Mouse (Mus musculus): ENCODE measurements around the gene Ndufc2. TPM values are rescaled to one million over a fixed set of nuclear protein-coding genes. Genes with fewer than 3 reads are reported as not detected.
A peak's percentile ranks its signal among the peaks of the same experiment; 100 is the strongest.
"Not testable (repeated sequence)": the region's sequence is repeated elsewhere in the genome, so short reads cannot be mapped to it uniquely, and the experiment has no call there.

The Ndufc2 gene
- polyA plus RNA-seq, 1 experiment from 2014 or later, result 386 TPM

DNA sequence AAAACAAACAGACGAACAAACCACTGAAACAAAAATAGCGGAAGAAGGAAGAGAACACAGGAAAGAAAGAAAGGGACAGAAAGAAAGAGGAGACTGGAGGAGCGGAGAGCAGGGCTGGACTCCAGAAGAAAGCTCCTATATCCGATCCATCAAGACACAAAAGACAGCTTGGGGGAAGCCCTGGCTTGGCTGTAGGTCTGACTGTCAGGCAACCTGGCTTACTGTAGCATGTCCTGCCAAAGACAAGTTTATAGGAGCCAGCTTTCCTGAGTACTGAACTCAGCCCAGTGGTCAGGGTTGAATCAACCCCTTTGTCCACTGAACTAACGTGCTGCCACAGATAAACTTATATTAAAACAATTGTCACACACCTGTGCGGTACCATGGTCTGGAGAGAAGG lies 27.5 kb downstream of the Ndufc2 start:
- H3K27ac ChIP-seq (ENCODE audit: low read depth), result no peak overlapping the region
- no peak for DNase-seq (ENCODE audit: low spot score)
- H3K4me3 ChIP-seq (ENCODE audit: low read depth, low read length), result no peak overlapping the region
- H3K9ac ChIP-seq (ENCODE audit: low read length), result no peak overlapping the region
- 88% methylated on average over 6 of the region's 6 CpGs for WGBS
- peaks cover 11% of the 10 kb centered on the region for H3K4me1 ChIP-seq (replicated peaks; ENCODE audit: control insufficient read depth, insufficient read depth, low read length)
- H3K9me3 ChIP-seq (ENCODE audit: control insufficient read depth, low read length), result no peaks in the 10 kb centered on the region
- H3K27me3 ChIP-seq (replicated peaks; ENCODE audit: control insufficient read depth, insufficient read depth, low read length), result no peaks in the 10 kb centered on the region
- no peaks in the 10 kb centered on the region for H3K36me3 ChIP-seq (ENCODE audit: control insufficient read depth, insufficient read depth, low read length)
- no peak for ATAC-seq (replicated peaks; ENCODE audit: low FRiP score, low TSS enrichment, low read depth)
- H3K4me2 ChIP-seq (ENCODE audit: low read length), result no peak overlapping the region

DNA sequence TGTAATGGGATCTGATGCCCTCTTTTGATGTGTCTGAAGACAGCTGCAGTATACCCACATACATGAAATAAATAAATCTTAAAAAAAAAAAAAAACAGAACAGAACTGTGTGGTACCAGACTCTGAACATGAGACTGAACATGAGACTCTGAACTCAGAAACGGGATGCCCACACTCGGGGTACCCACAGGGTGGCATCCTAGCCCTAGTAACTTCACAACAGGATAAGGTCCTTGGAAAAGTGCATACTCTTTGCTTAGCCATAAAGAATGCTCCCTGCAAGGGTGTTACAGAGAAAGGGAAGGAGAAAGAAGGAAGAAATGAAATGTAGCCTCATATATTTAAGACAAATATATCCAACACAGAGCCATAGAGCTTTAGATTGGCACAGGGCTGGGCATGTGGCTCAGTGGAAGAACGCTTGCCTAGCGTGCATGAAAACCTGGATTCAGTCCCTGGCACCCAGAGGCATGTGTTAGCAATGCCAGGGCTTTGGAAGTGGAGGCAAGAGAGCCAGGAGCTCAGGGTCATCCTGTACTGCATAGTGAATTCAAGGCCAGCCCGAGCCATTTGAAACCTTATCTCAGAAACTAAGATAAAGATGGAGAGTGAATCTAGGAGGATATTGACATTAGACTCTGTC lies 28.1 kb downstream of the Ndufc2 start:
- ATAC-seq (replicated peaks; ENCODE audit: low FRiP score, low TSS enrichment, low read depth) (no peak), DNase-seq (ENCODE audit: low spot score) (no peak)
- no peaks in the 10 kb centered on the region for H3K36me3 ChIP-seq (ENCODE audit: control insufficient read depth, insufficient read depth, low read length)
- H3K9me3 ChIP-seq (ENCODE audit: control insufficient read depth, low read length), result no peaks in the 10 kb centered on the region
- H3K4me2 ChIP-seq (ENCODE audit: low read length), result no peak overlapping the region
- H3K27ac ChIP-seq (ENCODE audit: low read depth), result no peak overlapping the region
- no peaks in the 10 kb centered on the region for H3K27me3 ChIP-seq (replicated peaks; ENCODE audit: control insufficient read depth, insufficient read depth, low read length)
- peaks cover 11% of the 10 kb centered on the region for H3K4me1 ChIP-seq (replicated peaks; ENCODE audit: control insufficient read depth, insufficient read depth, low read length)
- no peak overlapping the region for H3K4me3 ChIP-seq (ENCODE audit: low read depth, low read length)
- no peak overlapping the region for H3K9ac ChIP-seq (ENCODE audit: low read length)
- WGBS, result 76% methylated on average over 5 of the region's 5 CpGs

DNA sequence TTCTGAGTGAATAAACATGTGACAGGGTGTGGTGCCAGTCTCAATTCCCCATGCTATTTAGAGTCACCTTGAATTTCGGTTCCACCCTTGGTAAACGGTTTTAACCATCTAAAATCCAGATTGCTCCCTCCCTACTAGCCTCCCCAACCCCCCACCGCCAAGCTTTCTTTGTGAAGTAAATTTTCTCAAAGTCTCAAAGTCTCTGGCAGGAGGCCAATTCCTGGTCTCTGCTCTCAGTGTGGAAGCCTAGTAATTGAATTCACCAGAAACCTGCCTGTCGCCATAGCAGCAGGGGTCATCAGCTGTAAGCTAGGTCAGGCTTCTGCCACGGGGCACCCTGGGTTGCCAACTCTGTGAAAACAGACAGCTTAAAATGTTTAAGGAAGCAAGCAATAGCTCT lies 29.9 kb downstream of the Ndufc2 start:
- ATAC-seq (replicated peaks; ENCODE audit: low FRiP score, low TSS enrichment, low read depth) (no peak; the same call in 1 of the 2 replicates), DNase-seq (ENCODE audit: low spot score) (peak; percentile 71)
- H3K36me3 ChIP-seq (ENCODE audit: control insufficient read depth, insufficient read depth, low read length), result no peaks in the 10 kb centered on the region
- peaks cover 11% of the 10 kb centered on the region for H3K4me1 ChIP-seq (replicated peaks; ENCODE audit: control insufficient read depth, insufficient read depth, low read length)
- H3K9ac ChIP-seq (ENCODE audit: low read length), result no peak overlapping the region
- no peaks in the 10 kb centered on the region for H3K9me3 ChIP-seq (ENCODE audit: control insufficient read depth, low read length)
- no peaks in the 10 kb centered on the region for H3K27me3 ChIP-seq (replicated peaks; ENCODE audit: control insufficient read depth, insufficient read depth, low read length)
- WGBS, result 2% methylated on average over 5 of the region's 5 CpGs
- no peak overlapping the region for H3K4me3 ChIP-seq (ENCODE audit: low read depth, low read length)
- H3K27ac ChIP-seq (ENCODE audit: low read depth), result peak overlapping the region; percentile 16; the same call in 1 of the 2 replicates
- H3K4me2 ChIP-seq (ENCODE audit: low read length), result no peak overlapping the region

DNA sequence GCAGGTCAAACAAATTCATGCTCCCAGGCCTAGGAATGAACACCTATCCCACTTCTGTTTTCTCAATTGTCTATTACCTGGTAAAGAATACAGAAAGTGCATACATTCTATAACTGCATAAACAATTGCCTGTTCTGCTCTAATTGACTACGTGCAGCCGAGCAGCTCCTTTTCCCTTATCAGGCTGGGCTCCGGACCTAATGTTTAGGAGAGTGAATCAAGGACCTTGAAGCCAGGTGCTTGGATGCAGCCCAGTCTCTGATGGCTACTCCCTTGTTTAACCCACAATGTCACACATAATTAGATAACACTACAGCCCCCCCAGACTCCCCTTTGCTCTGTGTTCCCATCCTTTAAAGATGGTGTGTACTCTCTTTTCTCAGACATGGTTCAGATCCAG lies 33.7 kb downstream of the Ndufc2 start:
- H3K4me1 ChIP-seq (replicated peaks; ENCODE audit: control insufficient read depth, insufficient read depth, low read length); H3K4me3 ChIP-seq (ENCODE audit: low read depth, low read length); H3K27me3 ChIP-seq (replicated peaks; ENCODE audit: control insufficient read depth, insufficient read depth, low read length); ATAC-seq (replicated peaks; ENCODE audit: low FRiP score, low TSS enrichment, low read depth); H3K9me3 ChIP-seq (ENCODE audit: control insufficient read depth, low read length); H3K27ac ChIP-seq (ENCODE audit: low read depth); H3K9ac ChIP-seq (ENCODE audit: low read length); DNase-seq (ENCODE audit: low spot score); H3K36me3 ChIP-seq (ENCODE audit: control insufficient read depth, insufficient read depth, low read length); H3K4me2 ChIP-seq (ENCODE audit: low read length): not testable (repeated sequence)
- 49% methylated on average over 3 of the region's 3 CpGs for WGBS

DNA sequence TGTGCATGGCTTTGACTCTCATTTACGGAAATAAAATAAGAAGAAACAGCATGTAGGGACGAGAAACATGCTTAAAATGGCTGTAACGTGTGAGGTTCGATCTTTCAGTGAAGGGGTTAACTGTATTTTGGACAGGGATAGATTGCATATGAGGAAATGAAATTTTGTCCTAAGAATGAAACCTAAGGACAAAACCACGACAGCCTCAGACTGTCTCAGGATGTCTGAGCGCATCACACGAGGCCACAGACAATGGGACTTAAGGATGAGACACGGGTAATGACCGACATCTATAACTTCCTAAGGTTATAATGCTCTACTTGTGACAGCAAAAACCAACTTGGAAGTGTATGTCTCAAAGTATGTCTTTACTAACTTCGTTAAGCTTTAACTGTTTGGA lies 34.7 kb downstream of the Ndufc2 start:
- H3K36me3 ChIP-seq (ENCODE audit: control insufficient read depth, insufficient read depth, low read length), result no peaks in the 10 kb centered on the region
- ATAC-seq (replicated peaks; ENCODE audit: low FRiP score, low TSS enrichment, low read depth), result no peak
- H3K4me1 ChIP-seq (replicated peaks; ENCODE audit: control insufficient read depth, insufficient read depth, low read length), result peaks cover 8% of the 10 kb centered on the region
- no peak overlapping the region for H3K4me2 ChIP-seq (ENCODE audit: low read length)
- no peak overlapping the region for H3K27ac ChIP-seq (ENCODE audit: low read depth)
- WGBS, result 83% methylated on average over 10 of the region's 10 CpGs
- H3K27me3 ChIP-seq (replicated peaks; ENCODE audit: control insufficient read depth, insufficient read depth, low read length), result no peaks in the 10 kb centered on the region
- no peak overlapping the region for H3K9ac ChIP-seq (ENCODE audit: low read length)
- no peak for DNase-seq (ENCODE audit: low spot score)
- no peak overlapping the region for H3K4me3 ChIP-seq (ENCODE audit: low read depth, low read length)
- no peaks in the 10 kb centered on the region for H3K9me3 ChIP-seq (ENCODE audit: control insufficient read depth, low read length)

DNA sequence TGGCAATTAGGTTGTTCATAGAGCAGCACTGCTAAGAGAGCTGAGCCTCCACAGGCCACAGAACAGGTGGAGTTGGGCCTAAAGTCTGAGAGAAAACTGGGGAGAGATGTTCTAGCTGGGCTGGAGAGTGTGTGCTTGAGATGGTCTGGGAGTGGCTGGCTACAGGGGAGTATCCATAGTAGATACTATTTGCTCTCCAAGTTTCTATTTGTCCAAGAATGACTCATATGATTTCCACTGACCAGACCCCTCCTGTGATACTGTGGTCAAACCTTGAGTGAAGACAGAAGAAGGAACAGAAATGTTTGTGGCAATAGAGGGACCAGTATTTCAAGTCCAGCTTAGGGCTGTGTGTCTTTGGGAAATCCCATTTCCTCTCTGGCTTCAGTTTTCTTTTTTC lies 39.2 kb downstream of the Ndufc2 start:
- Histone ChIP-seq H3K9me3 (ENCODE audit: control insufficient read depth, low read length) (peaks cover 3% of the 10 kb centered on the region; the same call in 1 of the 2 replicates), H3K36me3 (ENCODE audit: control insufficient read depth, insufficient read depth, low read length) (no peaks in the 10 kb centered on the region), H3K4me3 (ENCODE audit: low read depth, low read length) (no peak overlapping the region), H3K27me3 (replicated peaks; ENCODE audit: control insufficient read depth, insufficient read depth, low read length) (no peaks in the 10 kb centered on the region), H3K9ac (ENCODE audit: low read length) (no peak overlapping the region), H3K4me2 (ENCODE audit: low read length) (no peak overlapping the region), H3K4me1 (replicated peaks; ENCODE audit: control insufficient read depth, insufficient read depth, low read length) (no peaks in the 10 kb centered on the region), H3K27ac (ENCODE audit: low read depth) (no peak overlapping the region)
- peak; percentile 81; the same call in 1 of the 2 replicates for ATAC-seq (replicated peaks; ENCODE audit: low FRiP score, low TSS enrichment, low read depth)
- DNase-seq (ENCODE audit: low spot score), result no peak

DNA sequence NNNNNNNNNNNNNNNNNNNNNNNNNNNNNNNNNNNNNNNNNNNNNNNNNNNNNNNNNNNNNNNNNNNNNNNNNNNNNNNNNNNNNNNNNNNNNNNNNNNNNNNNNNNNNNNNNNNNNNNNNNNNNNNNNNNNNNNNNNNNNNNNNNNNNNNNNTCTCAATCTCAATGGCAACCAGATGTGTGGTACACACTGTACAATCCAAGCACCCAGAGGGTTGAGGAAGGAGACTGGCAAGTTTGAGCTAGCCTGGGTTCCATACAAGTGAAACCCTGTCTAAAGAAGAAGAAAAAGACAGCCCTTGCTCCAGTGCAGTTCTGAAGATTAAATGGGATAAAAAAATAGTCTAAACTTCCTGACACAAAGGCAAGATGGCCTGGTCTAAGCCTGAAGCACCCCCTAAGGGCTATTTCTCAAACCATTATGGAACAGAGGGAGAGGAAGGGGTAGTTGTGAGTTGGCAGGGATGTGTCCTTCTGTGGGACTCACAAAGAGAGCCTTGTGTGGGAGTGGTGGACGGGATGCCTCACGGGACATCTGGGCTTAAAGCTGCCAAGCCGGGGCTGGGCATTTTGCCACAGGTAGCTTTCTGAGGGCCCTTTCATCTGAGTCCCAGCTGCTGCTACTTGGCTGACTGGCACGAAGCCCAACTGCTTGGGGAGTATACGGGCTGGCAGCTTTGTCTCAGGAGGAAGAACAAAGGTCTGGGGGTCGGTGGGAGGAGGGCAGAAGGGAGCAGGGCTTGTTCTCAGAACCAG lies 46.5 kb downstream of the Ndufc2 start:
- Histone ChIP-seq H3K9ac (ENCODE audit: low read length) (no peak overlapping the region), H3K27ac (ENCODE audit: low read depth) (peak overlapping the region; percentile 47), H3K4me2 (ENCODE audit: low read length) (no peak overlapping the region), H3K4me3 (ENCODE audit: low read depth, low read length) (no peak overlapping the region), H3K4me1 (replicated peaks; ENCODE audit: control insufficient read depth, insufficient read depth, low read length) (peaks cover 3% of the 10 kb centered on the region; the same call in 1 of the 2 replicates), H3K9me3 (ENCODE audit: control insufficient read depth, low read length) (peaks cover 8% of the 10 kb centered on the region; the same call in 1 of the 2 replicates), H3K36me3 (ENCODE audit: control insufficient read depth, insufficient read depth, low read length) (no peaks in the 10 kb centered on the region), H3K27me3 (replicated peaks; ENCODE audit: control insufficient read depth, insufficient read depth, low read length) (no peaks in the 10 kb centered on the region)
- peak; percentile 73; the same call in 1 of the 2 replicates for ATAC-seq (replicated peaks; ENCODE audit: low FRiP score, low TSS enrichment, low read depth)
- DNase-seq (ENCODE audit: low spot score), result peak; percentile 66
- 42% methylated on average over 6 of the region's 6 CpGs for WGBS

DNA sequence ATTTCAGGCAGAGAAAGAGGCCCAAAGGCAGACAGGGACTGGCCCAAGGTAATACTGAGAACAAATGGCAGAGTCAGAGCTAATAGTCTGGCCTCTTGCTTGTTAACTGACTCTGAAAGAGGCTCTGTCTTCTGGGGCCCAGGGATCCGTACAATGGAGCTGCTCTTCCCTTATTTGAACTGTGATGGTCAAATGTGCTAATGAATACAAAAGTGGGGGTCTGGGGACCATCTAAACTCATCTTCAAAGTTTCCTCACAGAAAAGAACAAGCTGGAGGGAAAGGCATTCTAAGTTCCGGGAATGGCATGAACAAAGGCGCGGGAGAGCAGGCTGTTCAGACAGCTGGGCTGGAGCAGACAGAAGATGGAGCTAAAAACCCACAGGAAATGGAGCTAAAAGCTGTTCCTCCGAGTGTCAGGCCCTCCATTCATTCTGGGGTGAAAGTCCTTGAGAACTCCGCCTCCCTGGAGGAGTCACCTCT lies 47.3 kb downstream of the Ndufc2 start:
- no peaks in the 10 kb centered on the region for H3K36me3 ChIP-seq (ENCODE audit: control insufficient read depth, insufficient read depth, low read length)
- peak overlapping the region; percentile 47; the same call in 1 of the 2 replicates for H3K27ac ChIP-seq (ENCODE audit: low read depth)
- peaks cover 3% of the 10 kb centered on the region; the same call in 1 of the 2 replicates for H3K4me1 ChIP-seq (replicated peaks; ENCODE audit: control insufficient read depth, insufficient read depth, low read length)
- no peaks in the 10 kb centered on the region for H3K27me3 ChIP-seq (replicated peaks; ENCODE audit: control insufficient read depth, insufficient read depth, low read length)
- WGBS, result 51% methylated on average over 6 of the region's 6 CpGs
- peak; percentile 62 for DNase-seq (ENCODE audit: low spot score)
- H3K4me3 ChIP-seq (ENCODE audit: low read depth, low read length), result no peak overlapping the region
- H3K4me2 ChIP-seq (ENCODE audit: low read length), result no peak overlapping the region
- 0 out of 2 replicates have a peak, but pooled peaks cover 7% of the 10 kb centered on the region for H3K9me3 ChIP-seq (ENCODE audit: control insufficient read depth, low read length)
- H3K9ac ChIP-seq (ENCODE audit: low read length), result no peak overlapping the region
- ATAC-seq (replicated peaks; ENCODE audit: low FRiP score, low TSS enrichment, low read depth), result peak; percentile 59

Data from intestine, embryonic 14.5 days (tissue).